Mouse (Mus musculus) thymus, adult 2 months (tissue): ENCODE results near the gene Catsper2.

Experiments used
- CTCF ChIP-seq: fragments of 200-500 bp; IDR thresholded peaks from 2 replicates; pipeline ENCODE4 v1.5.1; 2012; ENCODE audit warnings: mild to moderate bottlenecking, control low read depth, low read length, moderate library complexity, borderline replicate concordance; ENCODE audit not compliant: control insufficient read depth, poor library complexity, insufficient read depth; ENCODE audit errors: extremely low read depth
- POLR2A ChIP-seq: fragments of 200-500 bp; IDR thresholded peaks from 2 replicates; pipeline ENCODE4 v1.6.1; 2012; ENCODE audit warnings: mild to moderate bottlenecking, low read length, control low read depth, moderate library complexity; ENCODE audit not compliant: control insufficient read depth, poor library complexity, insufficient read depth; ENCODE audit errors: extremely low read depth

GRCm38 (mm10) chr2:121447006-121447405 is 33.4 kb upstream of the Catsper2 start:
- TF ChIP-seq POLR2A (no peak), CTCF (no peak)
